Mouse (Mus musculus): Measurements from ENCODE around the gene Kdelc2.

- TF ChIP-seq EP300 (IDR thresholded peaks at IDR 0.05; ENCODE audit: low read depth) = no peak
- TF ChIP-seq CTCF (IDR thresholded peaks at IDR 0.05; ENCODE audit: low read depth) = no peak
Measured at GRCm38 (mm10) chr9:53353161-53353560, 30.7 kb upstream of the Kdelc2 start.
